ENCODE assay signal across 9 mouse cellular contexts in the genomic region with DNA sequence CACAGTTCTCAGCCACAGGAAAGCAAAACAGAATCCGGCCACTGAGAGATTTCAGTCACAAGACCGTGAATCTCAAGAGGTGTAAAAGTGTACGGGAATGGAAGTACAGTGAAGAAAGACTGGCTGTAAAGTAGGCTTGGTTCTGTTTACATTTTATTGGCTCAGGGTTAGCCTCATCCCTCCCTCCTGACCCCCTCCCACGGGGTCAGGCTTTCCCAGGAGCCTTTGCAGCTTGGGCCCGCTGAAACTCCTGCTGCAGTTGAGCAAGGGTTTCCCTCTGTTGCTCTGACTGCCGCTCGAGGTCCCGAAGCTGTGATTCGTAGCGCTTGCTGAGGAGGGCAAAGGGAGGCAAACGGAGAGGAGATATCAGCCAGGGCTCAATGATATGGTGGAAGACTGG. TPM values are rescaled to one million over a fixed set of nuclear protein-coding genes. Genes with fewer than 3 reads are reported as not detected.
A peak's percentile ranks its signal among the peaks of the same experiment; 100 is the strongest.
DNase-seq lines count a peak whose midpoint lies in the region; ATAC-seq and TF ChIP-seq lines count a peak whose summit lies in the region.
"Had no signal": no experiment of that assay in that cellular context is flagged by ENCODE, and none has a peak within 500 bp of the region (broad histone marks: within the 10 kb centered on the region; RNA-seq: fewer than 3 reads in every experiment).

No protein-coding gene starts in this region.

- DNase-seq in liver, embryonic 11.5 days (ENCODE audit: low spot score) = no peak
- DNase-seq in liver = no peak
- no peak for DNase-seq in embryonic facial prominence, embryonic 10.5 days (ENCODE audit: low spot score)
- no peak for DNase-seq in right cerebral cortex, adult 18-20 months
- DNase-seq in adrenal gland, postnatal 4 days (ENCODE audit: low spot score in 2 of 2) = no peak
- DNase-seq: heart, adult 11 months; retina, postnatal 1 day had no signal

- no peak overlapping the region for H3K27ac ChIP-seq in liver, embryonic 11.5 days (ENCODE audit: low read depth, low read length)
- no peak overlapping the region for H3K27ac ChIP-seq in embryonic facial prominence, embryonic 10.5 days (replicated peaks)
- no peak overlapping the region for H3K27ac ChIP-seq in intestine, embryonic 15.5 days

- H3K79me2 ChIP-seq in myocyte (ENCODE audit: control insufficient read depth, insufficient read depth) = peaks cover 23% of the 10 kb centered on the region

- peaks cover 26% of the 10 kb centered on the region; the same call in 1 of the 2 replicates for H3K36me3 ChIP-seq in liver, embryonic 11.5 days (ENCODE audit: control insufficient read depth, insufficient read depth, low read length)
- peaks cover 78% of the 10 kb centered on the region for H3K36me3 ChIP-seq in embryonic facial prominence, embryonic 10.5 days (replicated peaks)
- peaks cover 16% of the 10 kb centered on the region for H3K36me3 ChIP-seq in intestine, embryonic 15.5 days
- H3K36me3 ChIP-seq in myocyte (ENCODE audit: control insufficient read depth, insufficient read depth) = no peaks in the 10 kb centered on the region

- H3K9ac ChIP-seq in liver, embryonic 11.5 days (ENCODE audit: low read depth, low read length) = peak overlapping the region; percentile 83
- H3K9ac ChIP-seq in intestine, embryonic 15.5 days = peak overlapping the region; percentile 77; the same call in 1 of the 2 replicates

- 73% methylated on average over 11 of the region's 11 CpGs for WGBS in liver, embryonic 11.5 days
- 81% methylated on average over 11 of the region's 11 CpGs for WGBS in embryonic facial prominence, embryonic 10.5 days
- WGBS in intestine, embryonic 15.5 days = 73% methylated on average over 11 of the region's 11 CpGs

- H3K27me3 ChIP-seq in liver, embryonic 11.5 days (replicated peaks; ENCODE audit: control insufficient read depth, insufficient read depth, low read length) = no peaks in the 10 kb centered on the region
- no peaks in the 10 kb centered on the region for H3K27me3 ChIP-seq in embryonic facial prominence, embryonic 10.5 days (replicated peaks; ENCODE audit: low read depth, poor library complexity, severe bottlenecking)
- no peaks in the 10 kb centered on the region for H3K27me3 ChIP-seq in intestine, embryonic 15.5 days (replicated peaks)
- no peaks in the 10 kb centered on the region for H3K27me3 ChIP-seq in myocyte (ENCODE audit: control insufficient read depth, insufficient read depth, insufficient read length)

- TF ChIP-seq POLR2A in myocyte (IDR thresholded peaks at IDR 0.05; ENCODE audit: insufficient read length, low read depth) = no peak

- peak overlapping the region; percentile 92 for H3K4me2 ChIP-seq in liver, embryonic 11.5 days
- H3K4me2 ChIP-seq in intestine, embryonic 15.5 days (replicated peaks) = peak overlapping the region; percentile 93
- H3K4me2 ChIP-seq in myocyte (ENCODE audit: low read depth) = peak overlapping the region; percentile 86

- no peak for ATAC-seq in liver, embryonic 11.5 days (replicated peaks; ENCODE audit: low FRiP score)
- ATAC-seq in intestine, embryonic 15.5 days = no peak

- H3K4me1 ChIP-seq in liver, embryonic 11.5 days (replicated peaks; ENCODE audit: control insufficient read depth, insufficient read depth, low read length) = peaks cover 19% of the 10 kb centered on the region
- peaks cover 28% of the 10 kb centered on the region for H3K4me1 ChIP-seq in embryonic facial prominence, embryonic 10.5 days
- H3K4me1 ChIP-seq in intestine, embryonic 15.5 days (replicated peaks) = peaks cover 22% of the 10 kb centered on the region

- H3K9me3 ChIP-seq in liver, embryonic 11.5 days (ENCODE audit: control insufficient read depth, low read length) = no peaks in the 10 kb centered on the region
- H3K9me3 ChIP-seq in embryonic facial prominence, embryonic 10.5 days = no peaks in the 10 kb centered on the region
- H3K9me3 ChIP-seq in intestine, embryonic 15.5 days = no peaks in the 10 kb centered on the region

- H3ac ChIP-seq in myocyte (ENCODE audit: control insufficient read depth, insufficient read length) = no peak overlapping the region

- peak overlapping the region; percentile 91 for H3K4me3 ChIP-seq in liver, embryonic 11.5 days (ENCODE audit: low read depth, low read length)
- H3K4me3 ChIP-seq in embryonic facial prominence, embryonic 10.5 days = peak overlapping the region; percentile 93
- H3K4me3 ChIP-seq in intestine, embryonic 15.5 days (replicated peaks) = peak overlapping the region; percentile 83; the same call in 1 of the 2 replicates
- peak overlapping the region; percentile 81 for H3K4me3 ChIP-seq in myocyte

TF ChIP-seq in myocyte, 11 proteins besides CTCF, POLR2A, EP300 and RAD21:
- TF ChIP-seq POLR2AphosphoS2 (IDR thresholded peaks at IDR 0.05; ENCODE audit: insufficient read length, low read depth) (no peak), TCF12 (IDR thresholded peaks at IDR 0.05; ENCODE audit: insufficient read depth, poor library complexity, severe bottlenecking) (no peak), CEBPB (IDR thresholded peaks at IDR 0.05; ENCODE audit: insufficient read depth, poor library complexity, severe bottlenecking) (no peak), MYOD1 (IDR thresholded peaks at IDR 0.05; ENCODE audit: control insufficient read depth in 1 of 3, insufficient read length in 2 of 3, low read depth in 2 of 3) (no peak), E2F4 (IDR thresholded peaks at IDR 0.05; ENCODE audit: insufficient read depth) (no peak), SRF (IDR thresholded peaks at IDR 0.05; ENCODE audit: control insufficient read depth, insufficient read length, low read depth) (no peak)

RNA-seq across cellular contexts. Expression of a gene that starts 1.4 kb away (rescaled TPM):
- 266 and 286 TPM in 2 replicates for polyA plus RNA-seq in liver, embryonic 11.5 days (2014; fragmentation: Nextera tagmentation; extraction: Ambion mirVana)
- 233 and 235 TPM in 2 replicates for polyA plus RNA-seq in embryonic facial prominence, embryonic 10.5 days (2016; fragmentation: Nextera tagmentation; extraction: Ambion mirVana)
- polyA plus RNA-seq in intestine, embryonic 15.5 days (2015; fragmentation: Nextera tagmentation; extraction: Ambion mirVana) = 153 and 159 TPM in 2 replicates
- polyA plus RNA-seq in myocyte (2012; fragmentation: generic; extraction: Trizol) = 110 TPM
- 10 to 100 TPM; 96.5 to 98.1 TPM for total RNA-seq in adrenal gland, postnatal 4 days (2021)

RNA-seq across cellular contexts. Expression of a gene that starts 1.7 kb away (rescaled TPM):
- 62.6 and 67.0 TPM in 2 replicates for polyA plus RNA-seq in liver, embryonic 11.5 days (2014; fragmentation: Nextera tagmentation; extraction: Ambion mirVana)
- 62.1 and 66.0 TPM in 2 replicates for polyA plus RNA-seq in embryonic facial prominence, embryonic 10.5 days (2016; fragmentation: Nextera tagmentation; extraction: Ambion mirVana)
- 37.1 and 38.5 TPM in 2 replicates for polyA plus RNA-seq in intestine, embryonic 15.5 days (2015; fragmentation: Nextera tagmentation; extraction: Ambion mirVana)
- polyA plus RNA-seq in myocyte (2012; fragmentation: generic; extraction: Trizol) = 25.9 TPM
- total RNA-seq in adrenal gland, postnatal 4 days (2021) = 10 to 100 TPM; 35.1 to 35.2 TPM

RNA-seq across cellular contexts. Expression of a gene that starts 9.4 kb away (rescaled TPM):
- polyA plus RNA-seq in liver, embryonic 11.5 days (2014; fragmentation: Nextera tagmentation; extraction: Ambion mirVana) = 22.1 and 25.6 TPM in 2 replicates
- 40.2 and 41.0 TPM in 2 replicates for polyA plus RNA-seq in embryonic facial prominence, embryonic 10.5 days (2016; fragmentation: Nextera tagmentation; extraction: Ambion mirVana)
- 29.2 and 32.9 TPM in 2 replicates for polyA plus RNA-seq in intestine, embryonic 15.5 days (2015; fragmentation: Nextera tagmentation; extraction: Ambion mirVana)
- polyA plus RNA-seq in myocyte (2012; fragmentation: generic; extraction: Trizol) = 20.1 TPM
- total RNA-seq in adrenal gland, postnatal 4 days (2021) = 10 to 100 TPM; 87.9 to 94.5 TPM

RNA-seq across cellular contexts. Expression of a gene that starts 12.5 kb away (rescaled TPM):
- polyA plus RNA-seq in liver, embryonic 11.5 days (2014; fragmentation: Nextera tagmentation; extraction: Ambion mirVana) = 2.9 and 3.5 TPM in 2 replicates
- polyA plus RNA-seq in embryonic facial prominence, embryonic 10.5 days (2016; fragmentation: Nextera tagmentation; extraction: Ambion mirVana) = 3.6 and 4.5 TPM in 2 replicates
- polyA plus RNA-seq in intestine, embryonic 15.5 days (2015; fragmentation: Nextera tagmentation; extraction: Ambion mirVana) = 9.8 TPM in 2 replicates
- polyA plus RNA-seq in myocyte (2012; fragmentation: generic; extraction: Trizol) = 1.2 TPM
- total RNA-seq in adrenal gland, postnatal 4 days (2021) = 1 to 10 TPM; 7.1 to 7.2 TPM

RNA-seq across cellular contexts. Expression of a gene that starts 16.8 kb away (rescaled TPM):
- polyA plus RNA-seq in liver, embryonic 11.5 days (2014; fragmentation: Nextera tagmentation; extraction: Ambion mirVana) = 47.2 and 49.1 TPM in 2 replicates
- 48.2 and 51.5 TPM in 2 replicates for polyA plus RNA-seq in embryonic facial prominence, embryonic 10.5 days (2016; fragmentation: Nextera tagmentation; extraction: Ambion mirVana)
- polyA plus RNA-seq in intestine, embryonic 15.5 days (2015; fragmentation: Nextera tagmentation; extraction: Ambion mirVana) = 44.0 and 47.4 TPM in 2 replicates
- polyA plus RNA-seq in myocyte (2012; fragmentation: generic; extraction: Trizol) = 29.9 TPM
- 10 to 100 TPM; 62.8 to 72.5 TPM for total RNA-seq in adrenal gland, postnatal 4 days (2021)
